Mouse (Mus musculus) liver, embryonic 14.5 days (tissue): ENCODE measurements around the gene Atat1.

Source experiments
- CTCF ChIP-seq: IDR thresholded peaks from 2 replicates; pipeline ENCODE4 v1.5.1; 2016; ENCODE audit warnings: antibody characterized with exemption, low read depth, control low read depth
- EP300 ChIP-seq: IDR thresholded peaks from 2 replicates; pipeline ENCODE4 v1.6.1; 2016; ENCODE audit warnings: antibody characterized with exemption, low read depth

DNA sequence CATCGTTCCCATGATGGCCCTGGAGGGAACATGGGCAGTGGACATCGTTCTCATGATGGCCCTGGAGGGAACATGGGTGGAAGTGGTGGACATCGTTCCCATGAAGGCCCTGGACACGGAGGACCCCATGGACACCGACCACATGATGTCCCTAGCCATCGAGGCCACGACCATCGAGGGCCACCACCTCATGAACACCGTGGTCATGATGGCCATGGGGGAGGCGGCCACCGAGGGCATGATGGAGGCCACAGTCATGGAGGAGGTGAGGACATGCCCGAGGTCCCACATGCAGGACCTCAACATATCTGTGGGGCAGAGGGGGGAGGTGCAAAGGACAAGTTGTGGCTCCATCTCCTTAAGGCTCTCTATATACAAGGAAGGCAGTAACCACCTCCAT, 20.8 kb upstream of the Atat1 start:
- TF ChIP-seq CTCF (no peak), EP300 (no peak)
